Mouse (Mus musculus) v-Abl transformed pro-B cells (cell line): ENCODE measurements around the gene Gm44965.

Experiments
- in situ Hi-C, 2 experiments: fragments of 400-800 bp; cut with MboI; formaldehyde crosslinking; loops; one replicate each; pipeline ENCODE4 v1.15.1; 2025; ENCODE audit not compliant: unreplicated experiment in 2 of 2

Gene Gm44965

DNA sequence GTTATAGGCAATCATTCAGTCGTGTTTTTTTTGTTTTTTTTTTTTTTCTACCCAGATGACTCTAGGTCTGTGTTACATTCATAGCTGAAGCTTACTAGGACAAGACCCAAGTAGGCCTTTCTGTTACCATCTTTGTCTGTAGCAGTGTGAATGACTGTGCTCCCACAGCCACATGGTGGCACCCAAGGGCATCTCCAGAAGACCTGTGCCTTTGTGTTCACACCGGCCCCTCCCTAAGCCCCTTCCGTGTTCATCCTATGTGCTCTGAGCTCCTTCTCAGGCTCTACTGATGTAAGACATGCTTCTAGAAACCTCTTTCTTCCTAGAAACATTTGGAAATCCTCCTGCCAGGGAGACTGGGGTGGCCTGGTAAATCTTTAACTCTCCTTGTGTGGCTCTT lies 53.3 kb downstream of the Gm44965 start, which contains the start of gene Gimap8:
Gimap8 (plus strand) TSS at position 240 of the 400 bp plus-strand sequence.
- in situ Hi-C loops = loop anchor here (5.0 to 25.0 kb wide), 9 partner anchors 45 to 740 kb away; partner anchors contain the start of genes Gimap3 (in 2 of the 2), Gimap5 (in 1 of the 2), Gpnmb (in 1 of the 2) and Stk31 (in 1 of the 2)

GRCm38 (mm10) chr6:48647611-48648010 lies 53.9 kb downstream of the Gm44965 start:
- in situ Hi-C loops = loop anchor here (5.0 to 25.0 kb wide), 9 partner anchors 45 to 740 kb away; partner anchors contain the start of genes Gimap3 (in 2 of the 2), Gimap5 (in 1 of the 2), Gpnmb (in 1 of the 2) and Stk31 (in 1 of the 2)

- in situ Hi-C loops = loop anchor here (5.0 to 25.0 kb wide), 9 partner anchors 44 to 739 kb away; partner anchors contain the start of genes Gimap3 (in 2 of the 2), Gimap5 (in 1 of the 2), Gpnmb (in 1 of the 2) and Stk31 (in 1 of the 2)
Measured at GRCm38 (mm10) chr6:48648779-48649178, 55.0 kb downstream of the Gm44965 start.

- in situ Hi-C loops = no loop called here
Measured at GRCm38 (mm10) chr6:48650041-48650440, 56.3 kb downstream of the Gm44965 start.

DNA sequence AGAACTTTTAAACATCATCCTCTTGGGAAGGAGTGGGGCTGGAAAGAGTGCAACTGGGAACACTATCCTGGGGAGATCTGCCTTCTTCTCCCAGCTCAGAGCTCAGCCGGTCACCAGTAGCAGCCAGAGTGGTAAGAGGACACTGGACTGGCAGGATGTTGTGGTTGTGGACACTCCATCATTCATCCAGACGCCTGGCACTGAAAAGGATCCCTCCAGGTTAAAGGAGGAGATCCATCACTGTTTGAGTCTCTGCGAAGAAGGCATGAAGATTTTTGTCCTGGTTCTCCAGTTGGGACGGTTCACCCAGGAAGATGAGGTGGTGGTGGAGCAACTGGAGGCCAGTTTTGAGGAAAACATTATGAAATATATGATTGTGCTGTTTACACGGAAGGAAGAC lies 65.0 kb downstream of the Gm44965 start:
- in situ Hi-C loops = no loop called here

DNA sequence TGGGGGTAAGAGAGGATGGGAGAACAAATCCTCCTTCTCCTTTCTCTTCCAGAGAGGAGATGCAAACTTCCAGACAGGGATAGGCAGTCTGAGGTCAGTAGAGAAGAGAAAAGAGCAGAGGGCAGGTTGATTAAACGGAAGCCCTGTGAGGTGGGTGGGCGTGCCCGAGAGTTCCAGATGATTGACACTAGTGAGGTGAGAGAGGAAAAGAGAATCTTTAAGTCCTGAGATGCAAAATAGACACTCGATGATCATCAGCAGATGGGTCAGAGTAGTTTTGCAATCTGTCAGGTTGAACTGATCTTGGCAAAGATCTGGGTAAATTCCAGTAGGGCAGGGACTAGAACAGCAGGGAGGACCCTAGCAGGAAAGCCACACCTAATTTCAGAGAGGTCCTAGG lies 71.0 kb downstream of the Gm44965 start:
- in situ Hi-C loops = no loop called here

GRCm38 (mm10) chr6:48665471-48665870 lies 71.7 kb downstream of the Gm44965 start:
- in situ Hi-C loops = no loop called here

DNA sequence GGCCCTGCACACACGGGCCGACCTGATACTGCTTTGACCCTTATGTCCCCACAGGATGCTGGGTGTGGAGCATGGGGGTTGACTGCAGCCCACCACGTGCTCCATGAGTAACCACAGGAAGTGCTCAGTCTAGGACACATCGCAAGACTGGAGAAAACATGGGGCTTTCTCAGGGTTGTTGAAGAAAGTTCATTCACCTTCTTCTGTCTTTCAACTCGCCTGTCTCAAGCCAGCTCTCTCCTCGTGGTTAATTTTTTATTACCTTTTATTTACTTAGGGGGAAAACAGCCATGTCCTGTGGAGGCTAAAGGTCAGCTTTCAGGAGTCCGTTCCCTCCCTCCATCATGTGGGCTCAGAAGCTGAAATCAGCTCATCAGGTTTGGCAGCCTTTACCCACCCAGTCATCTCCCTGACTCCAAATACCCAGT lies 72.4 kb downstream of the Gm44965 start:
- in situ Hi-C loops = no loop called here

- in situ Hi-C loops = no loop called here
Measured at GRCm38 (mm10) chr6:48668022-48668421, 74.3 kb downstream of the Gm44965 start.
